Mouse (Mus musculus): ENCODE data around the gene Lgr4. TPM values are rescaled to one million over a fixed set of nuclear protein-coding genes. Genes with fewer than 3 reads are reported as not detected.

Gene Lgr4
- polyA plus RNA-seq, 1 experiment, result 3.8 TPM

- H3K4me2 ChIP-seq (ENCODE audit: low read depth), result no peak overlapping the region
- no peaks in the 10 kb centered on the region for H3K36me3 ChIP-seq (ENCODE audit: control insufficient read depth, insufficient read depth)
- no peaks in the 10 kb centered on the region for H3K27me3 ChIP-seq (ENCODE audit: control insufficient read depth, insufficient read depth, insufficient read length)
- H3K79me2 ChIP-seq (ENCODE audit: control insufficient read depth, insufficient read depth), result peaks cover 48% of the 10 kb centered on the region
- no peak overlapping the region for H3ac ChIP-seq (ENCODE audit: control insufficient read depth, insufficient read length)
- TF ChIP-seq TCF12 (IDR thresholded peaks at IDR 0.05; ENCODE audit: insufficient read depth, poor library complexity, severe bottlenecking), result no peak
- no peak for TF ChIP-seq E2F4 (IDR thresholded peaks at IDR 0.05; ENCODE audit: insufficient read depth)
- no peak for TF ChIP-seq USF1 (IDR thresholded peaks at IDR 0.05; ENCODE audit: low read depth)
- no peak for TF ChIP-seq POLR2A (IDR thresholded peaks at IDR 0.05; ENCODE audit: insufficient read length, low read depth)
- no peak overlapping the region for H3K4me3 ChIP-seq
Measured at GRCm38 (mm10) chr2:109931978-109932780, 14.7 kb downstream of the Lgr4 start.

GRCm38 (mm10) chr2:109933151-109933550 is 15.7 kb downstream of the Lgr4 start:
- TF ChIP-seq MAX (IDR thresholded peaks at IDR 0.05; ENCODE audit: low read depth) (no peak), USF1 (IDR thresholded peaks at IDR 0.05; ENCODE audit: low read depth) (no peak), REST (IDR thresholded peaks at IDR 0.05; ENCODE audit: insufficient read depth, insufficient read length) (no peak), TCF3 (IDR thresholded peaks at IDR 0.05; ENCODE audit: insufficient read length, low read depth) (no peak), MYOG (IDR thresholded peaks at IDR 0.05; ENCODE audit: control insufficient read depth in 1 of 3, insufficient read depth in 1 of 3, insufficient read length in 2 of 3, low read depth in 2 of 3) (no peak), POLR2AphosphoS2 (IDR thresholded peaks at IDR 0.05; ENCODE audit: insufficient read length, low read depth) (no peak), SRF (IDR thresholded peaks at IDR 0.05; ENCODE audit: control insufficient read depth, insufficient read length, low read depth) (no peak), TCF12 (IDR thresholded peaks at IDR 0.05; ENCODE audit: insufficient read depth, poor library complexity, severe bottlenecking) (no peak), POLR2A (IDR thresholded peaks at IDR 0.05; ENCODE audit: insufficient read length, low read depth) (no peak), E2F4 (IDR thresholded peaks at IDR 0.05; ENCODE audit: insufficient read depth) (no peak)
- Histone ChIP-seq H3ac (ENCODE audit: control insufficient read depth, insufficient read length) (no peak overlapping the region), H3K4me2 (ENCODE audit: low read depth) (no peak overlapping the region)

GRCm38 (mm10) chr2:109934086-109934485 is 16.6 kb downstream of the Lgr4 start:
- Histone ChIP-seq H3K27me3 (ENCODE audit: control insufficient read depth, insufficient read depth, insufficient read length) (no peaks in the 10 kb centered on the region), H3K4me3 (no peak overlapping the region), H3ac (ENCODE audit: control insufficient read depth, insufficient read length) (no peak overlapping the region)

More at GRCm38 (mm10) chr2:109933151-109933550, 15.7 kb downstream of the Lgr4 start:
- Histone ChIP-seq H3K27me3 (ENCODE audit: control insufficient read depth, insufficient read depth, insufficient read length) (no peaks in the 10 kb centered on the region), H3K4me3 (no peak overlapping the region), H3K36me3 (ENCODE audit: control insufficient read depth, insufficient read depth) (no peaks in the 10 kb centered on the region), H3K79me2 (ENCODE audit: control insufficient read depth, insufficient read depth) (peaks cover 43% of the 10 kb centered on the region)

GRCm38 (mm10) chr2:109935194-109935593 is 17.7 kb downstream of the Lgr4 start:
- no peak overlapping the region for H3K4me2 ChIP-seq (ENCODE audit: low read depth)
- H3K36me3 ChIP-seq (ENCODE audit: control insufficient read depth, insufficient read depth), result no peaks in the 10 kb centered on the region
- H3ac ChIP-seq (ENCODE audit: control insufficient read depth, insufficient read length), result no peak overlapping the region
- no peaks in the 10 kb centered on the region for H3K27me3 ChIP-seq (ENCODE audit: control insufficient read depth, insufficient read depth, insufficient read length)
- peaks cover 50% of the 10 kb centered on the region for H3K79me2 ChIP-seq (ENCODE audit: control insufficient read depth, insufficient read depth)
- H3K4me3 ChIP-seq, result no peak overlapping the region
- TF ChIP-seq USF1 (IDR thresholded peaks at IDR 0.05; ENCODE audit: low read depth) (no peak), MAX (IDR thresholded peaks at IDR 0.05; ENCODE audit: low read depth) (no peak), TCF3 (IDR thresholded peaks at IDR 0.05; ENCODE audit: insufficient read length, low read depth) (no peak), CEBPB (IDR thresholded peaks at IDR 0.05; ENCODE audit: insufficient read depth, poor library complexity, severe bottlenecking) (no peak), SRF (IDR thresholded peaks at IDR 0.05; ENCODE audit: control insufficient read depth, insufficient read length, low read depth) (no peak), REST (IDR thresholded peaks at IDR 0.05; ENCODE audit: insufficient read depth, insufficient read length) (no peak), TCF12 (IDR thresholded peaks at IDR 0.05; ENCODE audit: insufficient read depth, poor library complexity, severe bottlenecking) (no peak), MYOD1 (IDR thresholded peaks at IDR 0.05; ENCODE audit: control insufficient read depth in 1 of 3, insufficient read length in 2 of 3, low read depth in 2 of 3) (no peak), E2F4 (IDR thresholded peaks at IDR 0.05; ENCODE audit: insufficient read depth) (no peak), MYOG (IDR thresholded peaks at IDR 0.05; ENCODE audit: control insufficient read depth in 1 of 3, insufficient read depth in 1 of 3, insufficient read length in 2 of 3, low read depth in 2 of 3) (no peak), POLR2A (IDR thresholded peaks at IDR 0.05; ENCODE audit: insufficient read length, low read depth) (no peak), POLR2AphosphoS2 (IDR thresholded peaks at IDR 0.05; ENCODE audit: insufficient read length, low read depth) (no peak)

More at GRCm38 (mm10) chr2:109934086-109934485, 16.6 kb downstream of the Lgr4 start:
- Histone ChIP-seq H3K4me2 (ENCODE audit: low read depth) (no peak overlapping the region), H3K79me2 (ENCODE audit: control insufficient read depth, insufficient read depth) (peaks cover 44% of the 10 kb centered on the region), H3K36me3 (ENCODE audit: control insufficient read depth, insufficient read depth) (no peaks in the 10 kb centered on the region)
- no peak for TF ChIP-seq POLR2A (IDR thresholded peaks at IDR 0.05; ENCODE audit: insufficient read length, low read depth)
- no peak for TF ChIP-seq MAX (IDR thresholded peaks at IDR 0.05; ENCODE audit: low read depth)
- no peak for TF ChIP-seq SRF (IDR thresholded peaks at IDR 0.05; ENCODE audit: control insufficient read depth, insufficient read length, low read depth)
- TF ChIP-seq USF1 (IDR thresholded peaks at IDR 0.05; ENCODE audit: low read depth), result no peak

GRCm38 (mm10) chr2:109935754-109936409 is 18.4 kb downstream of the Lgr4 start:
- TF ChIP-seq CEBPB (IDR thresholded peaks at IDR 0.05; ENCODE audit: insufficient read depth, poor library complexity, severe bottlenecking), result no peak
- TF ChIP-seq MYOD1 (IDR thresholded peaks at IDR 0.05; ENCODE audit: control insufficient read depth in 1 of 3, insufficient read length in 2 of 3, low read depth in 2 of 3), result no peak
- no peak for TF ChIP-seq POLR2AphosphoS2 (IDR thresholded peaks at IDR 0.05; ENCODE audit: insufficient read length, low read depth)
- TF ChIP-seq USF1 (IDR thresholded peaks at IDR 0.05; ENCODE audit: low read depth), result no peak
- no peak for TF ChIP-seq MAX (IDR thresholded peaks at IDR 0.05; ENCODE audit: low read depth)
- no peak for TF ChIP-seq E2F4 (IDR thresholded peaks at IDR 0.05; ENCODE audit: insufficient read depth)
- Histone ChIP-seq H3K4me2 (ENCODE audit: low read depth) (no peak overlapping the region), H3K27me3 (ENCODE audit: control insufficient read depth, insufficient read depth, insufficient read length) (no peaks in the 10 kb centered on the region), H3K4me3 (no peak overlapping the region), H3ac (ENCODE audit: control insufficient read depth, insufficient read length) (no peak overlapping the region), H3K36me3 (ENCODE audit: control insufficient read depth, insufficient read depth) (no peaks in the 10 kb centered on the region), H3K79me2 (ENCODE audit: control insufficient read depth, insufficient read depth) (peaks cover 45% of the 10 kb centered on the region)
